Mouse (Mus musculus): Measurements from ENCODE around the gene Secisbp2.

- TF ChIP-seq CTCF (IDR thresholded peaks at IDR 0.05; ENCODE audit: low read depth, low read length) (no peak), POLR2AphosphoS5 (IDR thresholded peaks at IDR 0.05; ENCODE audit: insufficient replicate concordance, low read depth, low read length) (no peak), TAL1 (conservative IDR thresholded peaks at IDR 0.05; ENCODE audit: low read depth, low read length) (no peak), GATA1 (IDR thresholded peaks at IDR 0.05; ENCODE audit: borderline replicate concordance, low read length) (no peak)
These were observed 12.1 kb downstream of the Secisbp2 start for GRCm38 (mm10) chr13:51663561-51663960.

All from G1E (cell line).